8 mouse cellular contexts compared by ENCODE assay signal in the genomic region with DNA sequence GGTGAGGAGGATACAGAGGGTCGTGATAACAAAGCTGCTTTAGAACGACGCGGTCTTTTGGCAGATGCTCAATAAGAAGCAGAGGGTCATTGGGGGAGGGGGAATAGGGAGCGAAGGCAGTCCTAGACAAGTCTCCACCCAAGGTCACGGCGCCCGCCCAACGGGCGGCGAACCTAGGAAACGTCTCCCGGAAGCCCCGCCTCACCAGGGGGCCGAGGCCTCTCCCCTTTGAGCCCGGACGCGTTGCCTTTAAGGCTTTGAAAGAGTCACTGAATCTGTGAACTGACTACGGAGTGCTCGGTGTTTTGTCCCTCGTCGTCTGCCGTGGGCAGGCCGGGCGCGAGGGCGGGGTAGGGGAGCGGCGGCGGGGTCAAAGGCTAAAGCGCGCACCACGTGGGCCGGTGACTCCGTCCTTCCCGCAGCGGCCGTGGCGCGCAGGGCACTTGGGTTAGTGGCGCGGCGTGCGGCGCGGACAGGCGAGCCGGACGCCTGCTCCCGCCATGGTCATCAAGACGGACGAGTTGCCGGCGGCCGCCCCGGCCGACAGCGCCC. TPM values are rescaled to one million over a fixed set of nuclear protein-coding genes. Genes with fewer than 3 reads are reported as not detected.
DNase-seq lines count a peak whose midpoint lies in the region; ATAC-seq lines count a peak whose summit lies in the region.

Gene Cluh, plus strand, starts transcription at position 401 of the 552 bp plus-strand sequence.

- ATAC-seq in megakaryocyte progenitor cell, adult 5-6 weeks (replicated peaks; ENCODE audit: poor library complexity) = peak; percentile 86

- DNase-seq in adipocyte (ENCODE audit: low spot score) = peak; percentile 96
- peak; percentile 97 for DNase-seq in embryo, embryonic 10 days (ENCODE audit: low spot score)
- peak; percentile 97 for DNase-seq in gastrocnemius, postnatal 10 days
- peak; percentile 95 for DNase-seq in induced T-regulatory cell, adult 2 months (ENCODE audit: low read depth)
- DNase-seq in left cerebral cortex, adult 9 months (ENCODE audit: low spot score in 2 of 2) = peak; percentile 95 to 98
- peak; percentile 97 for DNase-seq in right cerebral cortex, postnatal 14 days
- DNase-seq in urinary bladder, postnatal 36 days (ENCODE audit: low spot score in 2 of 2) = peak; percentile 97 to 98

RNA-seq across cellular contexts. Expression of gene Cluh, which starts in this region (rescaled TPM):
- 10 to 100 TPM; 83.7 to 90.5 TPM for total RNA-seq in gastrocnemius, postnatal 10 days (2021)
- 35.5 and 40.7 TPM in 2 replicates for total RNA-seq in megakaryocyte progenitor cell, adult 5-6 weeks (2015)
- total RNA-seq in megakaryocyte progenitor cell, adult 5-6 weeks (2017) = 36.4 and 38.3 TPM in 2 replicates

Comparison
In these comparisons a context has a peak if more than half of its experiments do, and no peak if none do; other contexts are left out.
1. Peak in every context shown above with its lines: DNase-seq and ATAC-seq.